Mouse (Mus musculus) stomach, embryonic 16.5 days (tissue): ENCODE data around the gene Naa10. TPM values are rescaled to one million over a fixed set of nuclear protein-coding genes. Genes with fewer than 3 reads are reported as not detected.

ENCODE experiments used
- ATAC-seq: fragments of 200-750 bp; cut with Nextera tagmentation; 2 replicates; pipeline ENCODE4 v1.8.0; 2017; ENCODE audit warnings: moderate number of reproducible peaks, moderate TSS enrichment; ENCODE audit not compliant: insufficient read depth, low FRiP score
- H3K27ac ChIP-seq: fragments of 300-500 bp; sonication (generic); 2 replicates; pipeline ENCODE4 v1.5.1; 2014; ENCODE audit warnings: low read length
- H3K27me3 ChIP-seq: fragments of 300-500 bp; sonication (generic); 2 replicates; pipeline ENCODE4 v1.6.1; 2014; ENCODE audit warnings: low read length, control low read depth, mixed read lengths; ENCODE audit not compliant: control insufficient read depth, insufficient read depth
- H3K36me3 ChIP-seq: fragments of 300-500 bp; sonication (generic); 2 replicates; pipeline ENCODE4 v1.6.1; 2014; ENCODE audit warnings: low read length; ENCODE audit not compliant: control insufficient read depth, insufficient read depth
- H3K4me1 ChIP-seq: fragments of 300-500 bp; sonication (generic); 2 replicates; pipeline ENCODE4 v1.6.1; 2014; ENCODE audit warnings: low read length, control low read depth, mixed read lengths; ENCODE audit not compliant: control insufficient read depth, insufficient read depth
- H3K4me2 ChIP-seq: fragments of 300-500 bp; sonication (generic); 2 replicates; pipeline ENCODE4 v1.6.1; 2014; ENCODE audit warnings: low read depth, low read length, mixed read lengths
- H3K4me3 ChIP-seq: fragments of 300-500 bp; sonication (generic); replicated peaks from 2 replicates; pipeline ENCODE4 v1.5.1; 2014; ENCODE audit warnings: mild to moderate bottlenecking, low read length
- H3K9ac ChIP-seq: fragments of 300-500 bp; sonication (generic); 2 replicates; pipeline ENCODE4 v1.6.1; 2014; ENCODE audit warnings: low read length
- H3K9me3 ChIP-seq: fragments of 300-500 bp; sonication (generic); replicated peaks from 2 replicates; pipeline ENCODE4 v1.6.1; 2016; ENCODE audit warnings: low read length, control low read depth; ENCODE audit not compliant: control insufficient read depth
- WGBS: fragments of 180-500 bp; shearing (Covaris S2); extraction: QIAGEN DNeasy Blood & Tissue Kit; methylation state at CpG from one replicate; pipeline ENCODE4 v1.1.7; 2014; 5-methylcytosine and 5-hydroxymethylcytosine counted together
- polyA plus RNA-seq: library from polyadenylated mRNA; unstranded; fragments of >200 nt; fragmentation: Nextera tagmentation; extraction: Ambion mirVana; gene quantifications from 2 replicates; pipeline ENCODE4 v1.2.1, GENCODE M21; 2015

The Naa10 gene
- polyA plus RNA-seq, 1 experiment from 2014 or later = 134 TPM

GRCm38 (mm10) chrX:73954988-73955387 lies 33.2 kb upstream of the Naa10 start:
- no peaks in the 10 kb centered on the region for H3K4me1 ChIP-seq
- H3K9ac ChIP-seq = no peak overlapping the region
- no peak overlapping the region for H3K27ac ChIP-seq
- 91% methylated on average over 6 of the region's 6 CpGs for WGBS
- peaks cover 12% of the 10 kb centered on the region for H3K36me3 ChIP-seq
- H3K27me3 ChIP-seq = no peaks in the 10 kb centered on the region
- no peak overlapping the region for H3K4me2 ChIP-seq
- H3K9me3 ChIP-seq = no peaks in the 10 kb centered on the region
- no peak overlapping the region for H3K4me3 ChIP-seq
- ATAC-seq = no peak

DNA sequence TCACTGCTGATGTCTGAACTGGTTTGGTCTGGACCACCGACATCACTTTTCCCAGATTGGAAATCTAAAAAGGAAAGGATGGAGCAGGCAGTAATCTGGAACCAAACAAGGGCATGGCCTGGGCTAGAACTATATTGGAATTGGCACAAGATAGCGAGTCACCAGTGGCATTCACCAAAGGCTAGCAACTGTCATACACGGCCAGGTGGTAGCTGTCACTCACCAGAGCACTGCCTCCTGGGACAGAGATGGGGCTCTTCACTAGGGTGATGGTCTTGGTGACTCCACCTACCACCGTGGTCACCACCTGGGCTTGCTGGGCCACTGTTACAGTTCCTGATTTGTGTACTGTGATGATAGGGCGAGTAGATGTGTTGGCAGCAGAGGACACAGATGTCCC lies 30.9 kb upstream of the Naa10 start:
- H3K4me2 ChIP-seq = no peak overlapping the region
- no peak overlapping the region for H3K27ac ChIP-seq
- H3K36me3 ChIP-seq = peaks cover 15% of the 10 kb centered on the region
- ATAC-seq = no peak
- H3K4me1 ChIP-seq = no peaks in the 10 kb centered on the region
- no peak overlapping the region for H3K9ac ChIP-seq
- H3K4me3 ChIP-seq = no peak overlapping the region
- WGBS = 87% methylated on average over 5 of the region's 5 CpGs
- H3K9me3 ChIP-seq = no peaks in the 10 kb centered on the region
- H3K27me3 ChIP-seq = no peaks in the 10 kb centered on the region

DNA sequence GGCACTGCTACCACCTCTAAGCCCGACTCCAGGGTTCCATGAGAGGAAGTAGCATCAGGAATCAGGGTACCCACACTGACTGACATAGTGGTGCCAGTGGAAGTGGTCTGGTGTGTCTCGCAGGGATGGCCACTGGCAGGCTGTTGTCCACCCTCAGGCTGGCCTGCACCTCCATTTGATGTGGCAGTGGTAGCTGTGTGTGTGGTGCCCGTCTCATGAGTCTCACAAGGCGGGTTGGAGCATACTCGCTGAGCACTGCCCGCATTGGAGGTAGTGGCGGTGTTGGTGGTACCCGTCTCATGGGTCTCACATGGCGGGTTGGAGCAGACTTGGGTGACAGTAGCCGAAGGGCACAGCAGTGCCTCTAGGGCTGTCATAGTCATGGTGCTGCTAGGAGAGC lies 27.6 kb upstream of the Naa10 start:
- no peaks in the 10 kb centered on the region for H3K27me3 ChIP-seq
- WGBS = 90% methylated on average over 10 of the region's 10 CpGs
- H3K27ac ChIP-seq = no peak overlapping the region
- no peak overlapping the region for H3K4me2 ChIP-seq
- H3K9ac ChIP-seq = no peak overlapping the region
- no peak overlapping the region for H3K4me3 ChIP-seq
- ATAC-seq = no peak; the same call in 1 of the 2 replicates
- H3K36me3 ChIP-seq = peaks cover 8% of the 10 kb centered on the region; the same call in 1 of the 2 replicates
- H3K9me3 ChIP-seq = no peaks in the 10 kb centered on the region
- H3K4me1 ChIP-seq = no peaks in the 10 kb centered on the region

GRCm38 (mm10) chrX:73948647-73949046 lies 26.9 kb upstream of the Naa10 start:
- H3K36me3 ChIP-seq = 0 out of 2 replicates have a peak, but pooled peaks cover 3% of the 10 kb centered on the region
- no peaks in the 10 kb centered on the region for H3K27me3 ChIP-seq
- WGBS = 30% methylated on average over 4 of the region's 4 CpGs
- H3K4me1 ChIP-seq = no peaks in the 10 kb centered on the region
- H3K27ac ChIP-seq = peak overlapping the region; percentile 27; the same call in 1 of the 2 replicates
- no peak overlapping the region for H3K4me2 ChIP-seq
- no peak overlapping the region for H3K9ac ChIP-seq
- H3K4me3 ChIP-seq = no peak overlapping the region
- ATAC-seq = peak; percentile 47
- H3K9me3 ChIP-seq = no peaks in the 10 kb centered on the region

DNA sequence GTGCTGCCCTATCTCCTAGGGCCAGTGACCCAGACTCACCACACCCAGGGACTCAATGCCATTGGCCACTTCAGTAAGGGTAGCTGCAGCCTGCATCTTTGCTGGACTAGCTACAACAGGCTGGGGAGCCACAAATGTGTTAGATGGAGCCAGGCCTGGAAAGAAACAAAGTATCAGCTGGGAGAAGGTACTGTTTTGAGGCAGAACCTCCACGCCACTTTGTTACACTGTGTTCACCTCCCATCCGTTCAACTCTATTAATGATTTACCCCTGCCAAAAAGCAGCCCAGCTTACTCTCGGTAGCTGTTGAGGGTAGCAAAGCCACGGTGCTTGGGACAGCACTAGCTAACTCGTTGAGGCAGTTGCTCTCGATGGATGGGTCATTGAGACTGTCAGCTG lies 25.2 kb upstream of the Naa10 start:
- Histone ChIP-seq H3K36me3 (0 out of 2 replicates have a peak, but pooled peaks cover 3% of the 10 kb centered on the region), H3K9ac (no peak overlapping the region), H3K9me3 (no peaks in the 10 kb centered on the region), H3K4me1 (no peaks in the 10 kb centered on the region), H3K4me3 (no peak overlapping the region), H3K4me2 (no peak overlapping the region), H3K27ac (no peak overlapping the region), H3K27me3 (no peaks in the 10 kb centered on the region)
- 71% methylated on average over 6 of the region's 6 CpGs for WGBS
- no peak for ATAC-seq

- Histone ChIP-seq H3K9ac (no peak overlapping the region), H3K27ac (no peak overlapping the region), H3K9me3 (no peaks in the 10 kb centered on the region), H3K4me3 (no peak overlapping the region), H3K27me3 (no peaks in the 10 kb centered on the region), H3K4me1 (no peaks in the 10 kb centered on the region), H3K4me2 (no peak overlapping the region), H3K36me3 (no peaks in the 10 kb centered on the region)
- 71% methylated on average over 2 of the region's 2 CpGs for WGBS
- no peak for ATAC-seq
These were observed 20.6 kb upstream of the Naa10 start for GRCm38 (mm10) chrX:73942294-73942693.

DNA sequence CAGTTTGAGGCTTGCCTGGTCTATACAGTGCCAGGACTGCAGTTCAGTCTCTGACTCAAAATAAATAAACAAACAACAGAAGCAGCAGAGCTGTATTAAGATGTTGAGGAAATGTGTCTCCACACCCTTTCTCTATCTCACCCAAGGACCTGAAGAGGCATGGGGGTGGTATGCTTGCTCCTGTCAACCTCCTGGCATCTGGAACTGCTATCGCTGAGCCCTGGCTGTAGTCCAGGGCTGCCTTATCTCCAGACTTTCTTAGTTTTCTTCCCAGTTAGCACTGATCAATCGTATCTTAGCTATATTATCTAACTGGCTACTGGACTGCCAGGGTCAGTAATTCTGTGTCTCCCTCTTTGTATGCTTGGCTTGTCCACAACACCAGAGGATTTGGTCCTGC lies 20.1 kb upstream of the Naa10 start:
- H3K4me3 ChIP-seq = no peak overlapping the region
- 58% methylated on average over 2 of the region's 2 CpGs for WGBS
- H3K9ac ChIP-seq = no peak overlapping the region
- H3K4me2 ChIP-seq = no peak overlapping the region
- no peaks in the 10 kb centered on the region for H3K36me3 ChIP-seq
- no peaks in the 10 kb centered on the region for H3K27me3 ChIP-seq
- peak; percentile 17; the same call in 1 of the 2 replicates for ATAC-seq
- H3K4me1 ChIP-seq = no peaks in the 10 kb centered on the region
- H3K27ac ChIP-seq = no peak overlapping the region
- no peaks in the 10 kb centered on the region for H3K9me3 ChIP-seq

GRCm38 (mm10) chrX:73931871-73932270 lies 10.1 kb upstream of the Naa10 start:
- H3K9ac ChIP-seq = no peak overlapping the region
- 72% methylated on average over 2 of the region's 2 CpGs for WGBS
- H3K4me3 ChIP-seq = no peak overlapping the region
- no peak overlapping the region for H3K27ac ChIP-seq
- no peaks in the 10 kb centered on the region for H3K36me3 ChIP-seq
- ATAC-seq = no peak
- H3K9me3 ChIP-seq = no peaks in the 10 kb centered on the region
- no peaks in the 10 kb centered on the region for H3K4me1 ChIP-seq
- no peaks in the 10 kb centered on the region for H3K27me3 ChIP-seq
- H3K4me2 ChIP-seq = no peak overlapping the region

- WGBS = 34% methylated on average over 17 of the region's 17 CpGs
- Histone ChIP-seq H3K27ac (no peak within 1 kb of the TSS; the same call in 1 of the 2 replicates), H3K9ac (peak within 1 kb of the TSS; percentile 65), H3K36me3 (no peaks in the 10 kb centered on the region), H3K4me3 (peak within 1 kb of the TSS; percentile 43), H3K9me3 (no peaks in the 10 kb centered on the region), H3K4me2 (peak within 1 kb of the TSS; percentile 41), H3K4me1 (no peaks in the 10 kb centered on the region), H3K27me3 (no peaks in the 10 kb centered on the region)
- ATAC-seq = peak; percentile 92
These were observed 8.8 kb upstream of the Naa10 start, which contains the start of gene Renbp for GRCm38 (mm10) chrX:73930402-73931062. Gene Renbp, minus strand, starts transcription at chrX:73930850.
